Mouse (Mus musculus): ENCODE results near the gene Polr2l.

DNA sequence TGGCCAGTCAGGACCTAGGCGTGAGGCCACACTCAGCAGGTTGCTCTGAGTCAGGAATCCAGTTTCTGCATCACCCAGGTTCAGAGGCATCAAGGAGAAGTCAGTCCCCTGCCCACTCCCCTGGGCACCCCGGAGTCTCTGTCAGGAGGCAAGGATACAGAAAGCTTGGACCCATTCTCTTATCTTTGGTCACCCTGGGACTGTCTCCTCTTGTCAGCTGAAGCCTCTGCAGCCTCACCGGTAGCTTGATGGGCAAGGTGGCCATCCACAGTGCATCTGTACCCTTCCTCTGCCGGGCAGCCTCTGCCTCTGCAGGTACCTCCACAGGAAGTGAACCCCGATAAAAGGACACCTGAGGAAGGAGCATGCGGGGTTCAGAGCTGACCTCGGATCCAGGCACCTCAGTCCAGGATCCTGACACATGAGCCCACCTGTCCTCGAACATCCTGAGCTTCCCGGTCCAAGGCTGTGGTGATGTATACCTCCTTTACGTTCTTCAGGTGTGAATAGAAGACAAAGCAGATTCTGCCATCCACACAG is 35.7 kb downstream of the Polr2l start:
- TF ChIP-seq CTCF (conservative IDR thresholded peaks at IDR 0.05; ENCODE audit: low read length): no peak
- no peak for TF ChIP-seq NANOG (IDR thresholded peaks at IDR 0.05; ENCODE audit: borderline replicate concordance, low read length)
